Mouse (Mus musculus): ENCODE results near the gene Taar7b. TPM values are rescaled to one million over a fixed set of nuclear protein-coding genes. Genes with fewer than 3 reads are reported as not detected.

The Taar7b gene
- polyA plus RNA-seq (2014; fragmentation: Illumina TruSeq; extraction: RNeasy Lipid Tissue Mini Kit (QIAGEN cat#74804); ENCODE audit: low read depth, low replicate concordance), result not detected

GRCm38 (mm10) chr10:23999639-24000038 lies at the start of gene Taar7b:
Taar7b (plus strand) TSS chr10:23999939.

GRCm38 (mm10) chr10:23960444-23960915 lies 39.3 kb upstream of the Taar7b start, which contains the start of gene Taar4:
Taar4 (plus strand) TSS chr10:23960494.

GRCm38 (mm10) chr10:23970656-23971165 lies 29.0 kb upstream of the Taar7b start, which contains the start of gene Taar5:
Taar5 (plus strand) TSS chr10:23970706.

GRCm38 (mm10) chr10:23985546-23985945 lies 14.2 kb upstream of the Taar7b start, which contains the start of gene Taar6:
Taar6 (minus strand) TSS chr10:23985646.

GRCm38 (mm10) chr10:23993381-23993780 lies 6.4 kb upstream of the Taar7b start, which contains the start of gene Taar7a:
Taar7a (minus strand) TSS chr10:23993481.

GRCm38 (mm10) chr10:24026922-24027321 lies 27.2 kb downstream of the Taar7b start, which contains the start of gene Taar7d:
Taar7d (plus strand) TSS chr10:24027222.

GRCm38 (mm10) chr10:24037314-24037713 lies 37.6 kb downstream of the Taar7b start, which contains the start of gene Taar7e:
Taar7e (plus strand) TSS chr10:24037614.

GRCm38 (mm10) chr10:24049210-24049609 lies 49.5 kb downstream of the Taar7b start, which contains the start of gene Taar7f:
Taar7f (plus strand) TSS chr10:24049510.

Other genes starting within 250 kb of the Taar7b start
- gene Rps12, start 212.7 kb upstream of the Taar7b start, polyA plus RNA-seq (2014; fragmentation: Illumina TruSeq; extraction: RNeasy Lipid Tissue Mini Kit (QIAGEN cat#74804); ENCODE audit: low read depth, low replicate concordance), result 465 TPM
- gene Slc18b1, start 203.0 kb upstream of the Taar7b start, polyA plus RNA-seq (2014; fragmentation: Illumina TruSeq; extraction: RNeasy Lipid Tissue Mini Kit (QIAGEN cat#74804); ENCODE audit: low read depth, low replicate concordance), result 42.3 TPM
- gene Vnn3, start 148.5 kb upstream of the Taar7b start, polyA plus RNA-seq (2014; fragmentation: Illumina TruSeq; extraction: RNeasy Lipid Tissue Mini Kit (QIAGEN cat#74804); ENCODE audit: low read depth, low replicate concordance), result 0.25 TPM
- gene Vnn1, start 105.3 kb upstream of the Taar7b start, polyA plus RNA-seq (2014; fragmentation: Illumina TruSeq; extraction: RNeasy Lipid Tissue Mini Kit (QIAGEN cat#74804); ENCODE audit: low read depth, low replicate concordance), result 2.1 TPM
- not detected for gene Taar1, start 79.6 kb upstream of the Taar7b start, polyA plus RNA-seq (2014; fragmentation: Illumina TruSeq; extraction: RNeasy Lipid Tissue Mini Kit (QIAGEN cat#74804); ENCODE audit: low read depth, low replicate concordance)
- not detected for gene Taar2, start 61.4 kb upstream of the Taar7b start, polyA plus RNA-seq (2014; fragmentation: Illumina TruSeq; extraction: RNeasy Lipid Tissue Mini Kit (QIAGEN cat#74804); ENCODE audit: low read depth, low replicate concordance)
- gene Taar3, start 50.4 kb upstream of the Taar7b start, polyA plus RNA-seq (2014; fragmentation: Illumina TruSeq; extraction: RNeasy Lipid Tissue Mini Kit (QIAGEN cat#74804); ENCODE audit: low read depth, low replicate concordance), result not detected
- not detected for gene Taar4, start 39.4 kb upstream of the Taar7b start, polyA plus RNA-seq (2014; fragmentation: Illumina TruSeq; extraction: RNeasy Lipid Tissue Mini Kit (QIAGEN cat#74804); ENCODE audit: low read depth, low replicate concordance)
- gene Taar5, start 29.2 kb upstream of the Taar7b start, polyA plus RNA-seq (2014; fragmentation: Illumina TruSeq; extraction: RNeasy Lipid Tissue Mini Kit (QIAGEN cat#74804); ENCODE audit: low read depth, low replicate concordance), result not detected
- not detected for gene Taar6, start 14.3 kb upstream of the Taar7b start, polyA plus RNA-seq (2014; fragmentation: Illumina TruSeq; extraction: RNeasy Lipid Tissue Mini Kit (QIAGEN cat#74804); ENCODE audit: low read depth, low replicate concordance)
- not detected for gene Taar7a, start 6.5 kb upstream of the Taar7b start, polyA plus RNA-seq (2014; fragmentation: Illumina TruSeq; extraction: RNeasy Lipid Tissue Mini Kit (QIAGEN cat#74804); ENCODE audit: low read depth, low replicate concordance)
- gene Taar7d, start 27.3 kb downstream of the Taar7b start, polyA plus RNA-seq (2014; fragmentation: Illumina TruSeq; extraction: RNeasy Lipid Tissue Mini Kit (QIAGEN cat#74804); ENCODE audit: low read depth, low replicate concordance), result not detected
- gene Taar7e, start 37.7 kb downstream of the Taar7b start, polyA plus RNA-seq (2014; fragmentation: Illumina TruSeq; extraction: RNeasy Lipid Tissue Mini Kit (QIAGEN cat#74804); ENCODE audit: low read depth, low replicate concordance), result not detected
- gene Taar7f, start 49.6 kb downstream of the Taar7b start, polyA plus RNA-seq (2014; fragmentation: Illumina TruSeq; extraction: RNeasy Lipid Tissue Mini Kit (QIAGEN cat#74804); ENCODE audit: low read depth, low replicate concordance), result not detected
- not detected for gene Taar8a, start 76.6 kb downstream of the Taar7b start, polyA plus RNA-seq (2014; fragmentation: Illumina TruSeq; extraction: RNeasy Lipid Tissue Mini Kit (QIAGEN cat#74804); ENCODE audit: low read depth, low replicate concordance)
- gene Taar8b, start 92.4 kb downstream of the Taar7b start, polyA plus RNA-seq (2014; fragmentation: Illumina TruSeq; extraction: RNeasy Lipid Tissue Mini Kit (QIAGEN cat#74804); ENCODE audit: low read depth, low replicate concordance), result not detected
- gene Taar8c, start 102.0 kb downstream of the Taar7b start, polyA plus RNA-seq (2014; fragmentation: Illumina TruSeq; extraction: RNeasy Lipid Tissue Mini Kit (QIAGEN cat#74804); ENCODE audit: low read depth, low replicate concordance), result not detected
- gene Taar9, start 109.6 kb downstream of the Taar7b start, polyA plus RNA-seq (2014; fragmentation: Illumina TruSeq; extraction: RNeasy Lipid Tissue Mini Kit (QIAGEN cat#74804); ENCODE audit: low read depth, low replicate concordance), result not detected
- gene Stx7, start 149.4 kb downstream of the Taar7b start, polyA plus RNA-seq (2014; fragmentation: Illumina TruSeq; extraction: RNeasy Lipid Tissue Mini Kit (QIAGEN cat#74804); ENCODE audit: low read depth, low replicate concordance), result 228 TPM
- 2.2 TPM for gene Moxd1, start 223.6 kb downstream of the Taar7b start, polyA plus RNA-seq (2014; fragmentation: Illumina TruSeq; extraction: RNeasy Lipid Tissue Mini Kit (QIAGEN cat#74804); ENCODE audit: low read depth, low replicate concordance)

All from sigmoid colon, adult 10 weeks (tissue).